Mouse (Mus musculus): Measurements from ENCODE around the gene Adarb2.

DNA sequence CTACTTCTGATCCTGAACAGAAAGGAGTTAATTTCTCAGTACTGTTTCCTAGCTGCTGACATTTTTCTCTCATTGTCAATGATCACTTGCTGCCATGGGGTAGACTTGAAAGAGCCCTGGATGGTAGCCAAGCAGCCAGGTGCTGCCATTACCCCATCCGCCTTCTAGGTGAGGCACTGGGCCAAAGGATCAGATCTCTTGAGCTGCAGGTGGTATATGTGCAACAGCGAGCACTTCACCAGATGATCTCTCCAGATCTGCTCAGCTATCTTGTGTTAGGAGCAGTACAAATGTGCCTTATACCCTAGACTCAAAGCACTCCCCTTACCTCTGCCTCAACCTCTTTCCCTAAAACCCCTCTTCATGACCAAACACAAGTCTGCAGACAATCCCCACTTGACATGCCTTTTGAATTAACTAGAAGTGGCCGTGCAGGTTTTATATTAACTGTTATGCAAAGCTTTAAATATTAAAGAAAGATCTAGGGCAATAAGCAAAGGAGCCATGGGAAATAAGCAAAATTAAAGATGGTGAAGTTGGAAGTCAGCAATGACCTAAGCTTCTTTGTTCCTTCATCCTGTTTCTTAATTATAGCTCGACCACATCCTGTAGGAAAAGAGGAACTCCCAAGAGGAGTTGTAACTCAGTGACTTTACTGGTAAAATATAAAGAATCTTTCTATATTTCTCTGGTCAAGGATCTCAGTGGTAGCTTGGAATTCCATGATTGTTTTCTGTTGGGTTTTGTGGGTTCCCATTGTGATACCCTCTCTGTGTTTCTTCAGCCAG lies 69.7 kb downstream of the Adarb2 start:
- TF ChIP-seq EP300 (IDR thresholded peaks at IDR 0.05; ENCODE audit: low read length), result no peak
- no peak for TF ChIP-seq MAZ (IDR thresholded peaks at IDR 0.05; ENCODE audit: low read depth, low read length)
- TF ChIP-seq CTCF (conservative IDR thresholded peaks at IDR 0.05 in 1 of 2, IDR thresholded peaks at IDR 0.05 in 1 of 2; ENCODE audit: low read depth in 2 of 2, low read length in 2 of 2), result no peak
- no peak for TF ChIP-seq POLR2A (IDR thresholded peaks at IDR 0.05; ENCODE audit: low read depth, low read length)
- TF ChIP-seq CHD1 (IDR thresholded peaks at IDR 0.05; ENCODE audit: low read depth, low read length), result no peak
- TF ChIP-seq MAFK (IDR thresholded peaks at IDR 0.05; ENCODE audit: insufficient replicate concordance, low read length), result no peak
- no peak for TF ChIP-seq ZMIZ1 (IDR thresholded peaks at IDR 0.05; ENCODE audit: low read depth, low read length)
- no peak for TF ChIP-seq MXI1 (IDR thresholded peaks at IDR 0.05; ENCODE audit: low read depth, low read length)
- TF ChIP-seq NELFE (IDR thresholded peaks at IDR 0.05; ENCODE audit: low read depth, low read length), result no peak
